Mouse (Mus musculus) layer of hippocampus, adult 9-10 months (tissue): Measurements from ENCODE around the gene Bex6.

Experiments used
- DNase-seq: peaks from one replicate; pipeline ENCODE4 v3.0.0; 2022; ENCODE audit warnings: low spot score

Bex6 gene

GRCm38 (mm10) chr16:32179333-32179901 lies at the start of gene Bex6:
TSS of gene Bex6 (plus strand) at chr16:32179823.
- DNase-seq: no peak

GRCm38 (mm10) chr16:32130190-32130826 lies 49.3 kb upstream of the Bex6 start:
- no peak for DNase-seq

- no peak for DNase-seq
These were observed 46.5 kb upstream of the Bex6 start for GRCm38 (mm10) chr16:32133148-32133547.

- no peak for DNase-seq
These were observed 43.7 kb upstream of the Bex6 start for GRCm38 (mm10) chr16:32135842-32136357.

GRCm38 (mm10) chr16:32138954-32139353 lies 40.7 kb upstream of the Bex6 start:
- no peak for DNase-seq

- DNase-seq: no peak
These were observed 35.9 kb upstream of the Bex6 start for GRCm38 (mm10) chr16:32143766-32144165.

GRCm38 (mm10) chr16:32144592-32144991 lies 35.0 kb upstream of the Bex6 start:
- DNase-seq: no peak

GRCm38 (mm10) chr16:32147589-32148207 lies 31.9 kb upstream of the Bex6 start:
- no peak for DNase-seq

- no peak for DNase-seq
These were observed 25.6 kb upstream of the Bex6 start for GRCm38 (mm10) chr16:32153976-32154375.

- peak; percentile 58 for DNase-seq
These were observed 25.2 kb upstream of the Bex6 start for GRCm38 (mm10) chr16:32154437-32154836.

- DNase-seq: no peak
These were observed 22.9 kb upstream of the Bex6 start for GRCm38 (mm10) chr16:32156719-32157118.

GRCm38 (mm10) chr16:32157369-32157768 lies 22.3 kb upstream of the Bex6 start:
- DNase-seq: no peak

- DNase-seq: no peak
These were observed 20.7 kb upstream of the Bex6 start for GRCm38 (mm10) chr16:32158966-32159365.

GRCm38 (mm10) chr16:32160742-32161323 lies 18.8 kb upstream of the Bex6 start:
- no peak for DNase-seq

GRCm38 (mm10) chr16:32163392-32163791 lies 16.2 kb upstream of the Bex6 start:
- DNase-seq: no peak

GRCm38 (mm10) chr16:32163891-32164290 lies 15.7 kb upstream of the Bex6 start:
- no peak for DNase-seq

- DNase-seq: no peak
These were observed 15.1 kb upstream of the Bex6 start for GRCm38 (mm10) chr16:32164396-32165027.

GRCm38 (mm10) chr16:32165281-32165821 lies 14.3 kb upstream of the Bex6 start, which contains the start of gene Nrros:
TSS of gene Nrros (minus strand) at chr16:32165594.
- no peak for DNase-seq

GRCm38 (mm10) chr16:32167819-32168545 lies 11.6 kb upstream of the Bex6 start:
- DNase-seq: no peak

GRCm38 (mm10) chr16:32171031-32171731 lies 8.4 kb upstream of the Bex6 start:
- DNase-seq: no peak

- DNase-seq: no peak
These were observed 6.2 kb upstream of the Bex6 start for GRCm38 (mm10) chr16:32173401-32173800.
